Mouse (Mus musculus) hindbrain, embryonic 11.5 days (tissue): ENCODE results near the gene Bbs9. TPM values are rescaled to one million over a fixed set of nuclear protein-coding genes. Genes with fewer than 3 reads are reported as not detected.
"Not testable (repeated sequence)": the region's sequence is repeated elsewhere in the genome, so short reads cannot be mapped to it uniquely, and the experiment has no call there.

ENCODE experiments used
- ATAC-seq: fragments of 200-750 bp; cut with Nextera tagmentation; 2 replicates; pipeline ENCODE4 v1.8.0; 2017; ENCODE audit warnings: mild to moderate bottlenecking, moderate TSS enrichment, moderate library complexity; ENCODE audit not compliant: low FRiP score
- DNase-seq: peaks from one replicate; pipeline ENCODE4 v3.0.0-alpha.2; 2015; ENCODE audit warnings: low spot score
- H3K27ac ChIP-seq: fragments of 300-500 bp; sonication (generic); 2 replicates; pipeline ENCODE4 v1.5.1; 2014; ENCODE audit warnings: mild to moderate bottlenecking, low read depth, low read length
- H3K27me3 ChIP-seq: fragments of 300-500 bp; sonication (generic); 2 replicates; pipeline ENCODE4 v1.6.1; 2014; ENCODE audit warnings: mild to moderate bottlenecking, low read length, moderate library complexity, mixed read lengths; ENCODE audit not compliant: control insufficient read depth, insufficient read depth
- H3K36me3 ChIP-seq: fragments of 300-500 bp; sonication (generic); 2 replicates; pipeline ENCODE4 v1.6.1; 2014; ENCODE audit warnings: mild to moderate bottlenecking, low read length, moderate library complexity, mixed read lengths; ENCODE audit not compliant: control insufficient read depth, insufficient read depth
- H3K4me1 ChIP-seq: fragments of 300-500 bp; sonication (generic); replicated peaks from 2 replicates; pipeline ENCODE4 v1.6.1; 2014; ENCODE audit warnings: low read length, mixed read lengths; ENCODE audit not compliant: control insufficient read depth, insufficient read depth
- H3K4me2 ChIP-seq: fragments of 300-500 bp; sonication (generic); replicated peaks from 2 replicates; pipeline ENCODE4 v1.6.1; 2014; ENCODE audit warnings: mild to moderate bottlenecking, low read depth, low read length
- H3K4me3 ChIP-seq: fragments of 300-500 bp; sonication (generic); 2 replicates; pipeline ENCODE4 v1.5.1; 2014; ENCODE audit warnings: low read depth, low read length
- H3K9ac ChIP-seq: fragments of 300-500 bp; sonication (generic); 2 replicates; pipeline ENCODE4 v1.6.1; 2014; ENCODE audit warnings: low read depth, low read length
- H3K9me3 ChIP-seq: fragments of 300-500 bp; sonication (generic); 2 replicates; pipeline ENCODE4 v1.6.1; 2016; ENCODE audit warnings: low read length; ENCODE audit not compliant: control insufficient read depth
- WGBS: fragments of 180-500 bp; shearing (Covaris S2); extraction: QIAGEN DNeasy Blood & Tissue Kit; methylation state at CpG from one replicate; pipeline ENCODE4 v1.1.7; 2014; 5-methylcytosine and 5-hydroxymethylcytosine counted together
- polyA plus RNA-seq: library from polyadenylated mRNA; unstranded; fragments of >200 nt; fragmentation: Nextera tagmentation; extraction: Ambion mirVana; gene quantifications from 2 replicates; pipeline ENCODE4 v1.2.1, GENCODE M21; 2014

Bbs9 gene
- polyA plus RNA-seq, 1 experiment from 2014 or later: 16.9 TPM

GRCm38 (mm10) chr9:22846048-22846447 is 370.5 kb downstream of the Bbs9 start:
- Histone ChIP-seq H3K9me3 (no peaks in the 10 kb centered on the region), H3K4me1 (no peaks in the 10 kb centered on the region), H3K27ac (no peak overlapping the region), H3K4me2 (no peak overlapping the region), H3K4me3 (no peak overlapping the region), H3K9ac (no peak overlapping the region), H3K27me3 (no peaks in the 10 kb centered on the region), H3K36me3 (no peaks in the 10 kb centered on the region)
- WGBS: 89% methylated on average over 2 of the region's 2 CpGs
- DNase-seq (no peak), ATAC-seq (no peak)

- Histone ChIP-seq H3K27ac (no peak overlapping the region), H3K4me3 (no peak overlapping the region), H3K4me2 (no peak overlapping the region), H3K27me3 (no peaks in the 10 kb centered on the region), H3K9me3 (no peaks in the 10 kb centered on the region), H3K36me3 (no peaks in the 10 kb centered on the region), H3K4me1 (no peaks in the 10 kb centered on the region), H3K9ac (no peak overlapping the region)
- WGBS: 82% methylated on average over 1 of the region's 1 CpGs
- DNase-seq: no peak
- no peak for ATAC-seq
Measured at GRCm38 (mm10) chr9:22846783-22847182, 371.3 kb downstream of the Bbs9 start.

- H3K4me1 ChIP-seq: no peaks in the 10 kb centered on the region
- ATAC-seq (no peak), DNase-seq (no peak)
- H3K27ac ChIP-seq: no peak overlapping the region
- no peaks in the 10 kb centered on the region for H3K9me3 ChIP-seq
- H3K27me3 ChIP-seq: no peaks in the 10 kb centered on the region
- 76% methylated on average over 3 of the region's 3 CpGs for WGBS
- H3K4me3 ChIP-seq: no peak overlapping the region
- H3K36me3 ChIP-seq: no peaks in the 10 kb centered on the region
- no peak overlapping the region for H3K9ac ChIP-seq
- H3K4me2 ChIP-seq: no peak overlapping the region
Measured at GRCm38 (mm10) chr9:22848800-22849199, 373.3 kb downstream of the Bbs9 start.

- H3K9ac ChIP-seq: no peak overlapping the region
- H3K27ac ChIP-seq: no peak overlapping the region
Measured at GRCm38 (mm10) chr9:22849212-22849611, 373.7 kb downstream of the Bbs9 start.

GRCm38 (mm10) chr9:22869147-22869546 is 393.6 kb downstream of the Bbs9 start:
- not testable (repeated sequence) for H3K9ac ChIP-seq, H3K27ac ChIP-seq, ATAC-seq, H3K9me3 ChIP-seq, DNase-seq, H3K4me2 ChIP-seq, H3K4me3 ChIP-seq, H3K36me3 ChIP-seq, H3K27me3 ChIP-seq, H3K4me1 ChIP-seq
- 86% methylated on average over 5 of the region's 6 CpGs for WGBS

More at GRCm38 (mm10) chr9:22849212-22849611, 373.7 kb downstream of the Bbs9 start:
- Histone ChIP-seq H3K4me1 (no peaks in the 10 kb centered on the region), H3K36me3 (no peaks in the 10 kb centered on the region), H3K4me2 (no peak overlapping the region), H3K4me3 (no peak overlapping the region), H3K27me3 (no peaks in the 10 kb centered on the region), H3K9me3 (no peaks in the 10 kb centered on the region)
- WGBS: 67% methylated on average over 4 of the region's 4 CpGs
- ATAC-seq (0 out of 2 replicates have a peak, but pooled peaks have one; percentile 33), DNase-seq (no peak)

- ATAC-seq: no peak
- WGBS: 90% methylated on average over 3 of the region's 3 CpGs
Measured at GRCm38 (mm10) chr9:22870661-22871060, 395.1 kb downstream of the Bbs9 start.

GRCm38 (mm10) chr9:22875231-22875630 is 399.7 kb downstream of the Bbs9 start:
- H3K36me3 ChIP-seq: no peaks in the 10 kb centered on the region
- H3K4me1 ChIP-seq: no peaks in the 10 kb centered on the region
- WGBS: 74% methylated on average over 1 of the region's 1 CpGs
- H3K4me2 ChIP-seq: no peak overlapping the region
- no peak overlapping the region for H3K4me3 ChIP-seq
- no peak overlapping the region for H3K27ac ChIP-seq
- H3K9me3 ChIP-seq: no peaks in the 10 kb centered on the region
- DNase-seq (peak; percentile 3), ATAC-seq (no peak)
- no peaks in the 10 kb centered on the region for H3K27me3 ChIP-seq
- H3K9ac ChIP-seq: no peak overlapping the region

More at GRCm38 (mm10) chr9:22870661-22871060, 395.1 kb downstream of the Bbs9 start:
- Histone ChIP-seq H3K36me3 (no peaks in the 10 kb centered on the region), H3K9ac (no peak overlapping the region), H3K4me1 (no peaks in the 10 kb centered on the region), H3K9me3 (no peaks in the 10 kb centered on the region), H3K4me3 (no peak overlapping the region), H3K27me3 (no peaks in the 10 kb centered on the region), H3K27ac (no peak overlapping the region), H3K4me2 (no peak overlapping the region)
- DNase-seq: no peak

- H3K4me2 ChIP-seq: no peak overlapping the region
- WGBS: 90% methylated on average over 3 of the region's 3 CpGs
- DNase-seq (no peak), ATAC-seq (no peak)
- H3K27ac ChIP-seq: no peak overlapping the region
- no peaks in the 10 kb centered on the region for H3K27me3 ChIP-seq
- H3K36me3 ChIP-seq: no peaks in the 10 kb centered on the region
- no peak overlapping the region for H3K4me3 ChIP-seq
- no peak overlapping the region for H3K9ac ChIP-seq
- no peaks in the 10 kb centered on the region for H3K9me3 ChIP-seq
- H3K4me1 ChIP-seq: no peaks in the 10 kb centered on the region
Measured at GRCm38 (mm10) chr9:22879266-22879665, 403.8 kb downstream of the Bbs9 start.

- no peaks in the 10 kb centered on the region for H3K9me3 ChIP-seq
- H3K4me1 ChIP-seq: no peaks in the 10 kb centered on the region
- H3K4me2 ChIP-seq: no peak overlapping the region
- no peaks in the 10 kb centered on the region for H3K27me3 ChIP-seq
- H3K36me3 ChIP-seq: no peaks in the 10 kb centered on the region
- WGBS: 83% methylated on average over 4 of the region's 4 CpGs
- no peak overlapping the region for H3K27ac ChIP-seq
- no peak overlapping the region for H3K4me3 ChIP-seq
- ATAC-seq: no peak
- DNase-seq: no peak
- H3K9ac ChIP-seq: no peak overlapping the region
Measured at GRCm38 (mm10) chr9:22886351-22886750, 410.8 kb downstream of the Bbs9 start.
